In genomic region chr14:54479451-54479920, GRCm38 (mm10) we compare ENCODE assay signal across 8 mouse cellular contexts. TPM values are rescaled to one million over a fixed set of nuclear protein-coding genes. Genes with fewer than 3 reads are reported as not detected.
A peak's percentile ranks its signal among the peaks of the same experiment; 100 is the strongest.
DNase-seq lines count a peak whose midpoint lies in the region; ATAC-seq and TF ChIP-seq lines count a peak whose summit lies in the region.

No protein-coding gene starts in this region.

- H3K4me1 ChIP-seq in brown adipose tissue, adult 24 weeks (ENCODE audit: control insufficient read depth, insufficient read depth, insufficient read length, low read length): peaks cover 2% of the 10 kb centered on the region
- H3K4me1 ChIP-seq in hindbrain, embryonic 12.5 days: peaks cover 41% of the 10 kb centered on the region
- peaks cover 15% of the 10 kb centered on the region for H3K4me1 ChIP-seq in limb, embryonic 14.5 days (ENCODE audit: control insufficient read depth, insufficient read depth, low read length)

- no peaks in the 10 kb centered on the region for H3K9me3 ChIP-seq in hindbrain, embryonic 12.5 days (replicated peaks)
- H3K9me3 ChIP-seq in limb, embryonic 14.5 days (ENCODE audit: control insufficient read depth, low read length): no peaks in the 10 kb centered on the region

- H3K9ac ChIP-seq in hindbrain, embryonic 12.5 days: peak overlapping the region; percentile 46; the same call in 1 of the 2 replicates
- H3K9ac ChIP-seq in limb, embryonic 14.5 days (ENCODE audit: low read depth, low read length, severe bottlenecking): peak overlapping the region; percentile 58

- peaks cover 23% of the 10 kb centered on the region for H3K27me3 ChIP-seq in hindbrain, embryonic 12.5 days
- H3K27me3 ChIP-seq in limb, embryonic 14.5 days (ENCODE audit: control insufficient read depth, insufficient read depth, low read length): peaks cover 16% of the 10 kb centered on the region

- TF ChIP-seq CTCF in layer of hippocampus, adult 2 months (conservative IDR thresholded peaks at IDR 0.05): no peak

- under 1% methylated on average over 40 of the region's 40 CpGs for WGBS in hindbrain, embryonic 12.5 days
- 1% methylated on average over 40 of the region's 40 CpGs for WGBS in limb, embryonic 14.5 days

- ATAC-seq in hindbrain, embryonic 12.5 days (ENCODE audit: low FRiP score): no peak
- no peak for ATAC-seq in limb, embryonic 14.5 days (ENCODE audit: low FRiP score, low read depth)

- H3K36me3 ChIP-seq in hindbrain, embryonic 12.5 days: no peaks in the 10 kb centered on the region
- H3K36me3 ChIP-seq in limb, embryonic 14.5 days (ENCODE audit: control insufficient read depth, insufficient read depth, low read length): no peaks in the 10 kb centered on the region

- no peak for DNase-seq in layer of hippocampus, adult 2 months (ENCODE audit: low spot score in 2 of 2)
- DNase-seq in layer of hippocampus, adult 9-10 months (ENCODE audit: low spot score): no peak
- DNase-seq in limb, embryonic 14.5 days (ENCODE audit: low spot score): no peak
- DNase-seq in natural killer cell, adult 2 months (ENCODE audit: low spot score in 2 of 2): peak; percentile 70 to 75
- DNase-seq in right cerebral cortex, adult 2 months (ENCODE audit: low spot score in 2 of 2): no peak
- no peak for DNase-seq in right cerebral cortex, postnatal 36 days (ENCODE audit: low spot score in 2 of 2)

- peak overlapping the region; percentile 30; the same call in 1 of the 2 replicates for H3K4me3 ChIP-seq in layer of hippocampus, adult 2 months
- H3K4me3 ChIP-seq in brown adipose tissue, adult 24 weeks (ENCODE audit: insufficient read depth, low read depth, low read length): 0 out of 2 replicates have a peak overlapping the region, but pooled peaks have one; percentile 11
- H3K4me3 ChIP-seq in hindbrain, embryonic 12.5 days: peak overlapping the region; percentile 32
- peak overlapping the region; percentile 44 for H3K4me3 ChIP-seq in limb, embryonic 14.5 days (replicated peaks; ENCODE audit: low read length)

- TF ChIP-seq POLR2A in limb, embryonic 14.5 days (IDR thresholded peaks at IDR 0.05; ENCODE audit: borderline replicate concordance, extremely low read depth, insufficient read depth, insufficient read length): no peak

- peak overlapping the region; percentile 55 for H3K4me2 ChIP-seq in hindbrain, embryonic 12.5 days (replicated peaks)
- peak overlapping the region; percentile 77 for H3K4me2 ChIP-seq in limb, embryonic 14.5 days (replicated peaks; ENCODE audit: low read depth, low read length, severe bottlenecking)

- H3K27ac ChIP-seq in layer of hippocampus, adult 2 months: peak overlapping the region; percentile 56; the same call in 1 of the 2 replicates
- no peak overlapping the region for H3K27ac ChIP-seq in brown adipose tissue, adult 24 weeks (replicated peaks; ENCODE audit: low read depth, low read length)
- no peak overlapping the region for H3K27ac ChIP-seq in hindbrain, embryonic 12.5 days
- no peak overlapping the region for H3K27ac ChIP-seq in limb, embryonic 14.5 days (replicated peaks; ENCODE audit: low read depth, low read length)

RNA-seq across cellular contexts. Expression of gene Rem2, which starts 3.6 kb away (rescaled TPM):
- 10 to 100 TPM; 23.9 to 24.0 TPM for total RNA-seq in layer of hippocampus, adult 2 months (2021)
- polyA plus RNA-seq in brown adipose tissue, adult 24 weeks (2012; ENCODE audit: insufficient read depth, insufficient read length, missing spikeins): not detected in 2 replicates
- 39.3 and 46.1 TPM in 2 replicates for polyA plus RNA-seq in hindbrain, embryonic 12.5 days (2016; fragmentation: Nextera tagmentation; extraction: Ambion mirVana)
- 1.7 TPM in 2 replicates for polyA plus RNA-seq in limb, embryonic 14.5 days (2012; rRNA removed)
- 1.4 and 2.1 TPM in 2 replicates for polyA plus RNA-seq in limb, embryonic 14.5 days (2014; fragmentation: Nextera tagmentation; extraction: Ambion mirVana)

RNA-seq across cellular contexts. Expression of gene Lrp10, which starts 15.5 kb away (rescaled TPM):
- total RNA-seq in layer of hippocampus, adult 2 months (2021): 10 to 100 TPM; 28.5 to 30.3 TPM
- 36.5 and 53.8 TPM in 2 replicates for polyA plus RNA-seq in brown adipose tissue, adult 24 weeks (2012; ENCODE audit: insufficient read depth, insufficient read length, missing spikeins)
- polyA plus RNA-seq in hindbrain, embryonic 12.5 days (2016; fragmentation: Nextera tagmentation; extraction: Ambion mirVana): 34.7 and 36.0 TPM in 2 replicates
- 45.7 and 55.7 TPM in 2 replicates for polyA plus RNA-seq in limb, embryonic 14.5 days (2012; rRNA removed)
- polyA plus RNA-seq in limb, embryonic 14.5 days (2014; fragmentation: Nextera tagmentation; extraction: Ambion mirVana): 40.7 and 40.9 TPM in 2 replicates

RNA-seq across cellular contexts. Expression of gene Prmt5, which starts 37.8 kb away (rescaled TPM):
- 10 to 100 TPM; 47.3 to 53.6 TPM for total RNA-seq in layer of hippocampus, adult 2 months (2021)
- polyA plus RNA-seq in brown adipose tissue, adult 24 weeks (2012; ENCODE audit: insufficient read depth, insufficient read length, missing spikeins): 20.4 and 25.8 TPM in 2 replicates
- polyA plus RNA-seq in hindbrain, embryonic 12.5 days (2016; fragmentation: Nextera tagmentation; extraction: Ambion mirVana): 98.8 and 99.3 TPM in 2 replicates
- 72.7 and 77.0 TPM in 2 replicates for polyA plus RNA-seq in limb, embryonic 14.5 days (2012; rRNA removed)
- 68.5 and 74.3 TPM in 2 replicates for polyA plus RNA-seq in limb, embryonic 14.5 days (2014; fragmentation: Nextera tagmentation; extraction: Ambion mirVana)

RNA-seq across cellular contexts. Expression of gene Mmp14, which starts 48.1 kb away (rescaled TPM):
- total RNA-seq in layer of hippocampus, adult 2 months (2021): 10 to 100 TPM; 16.1 to 18.4 TPM
- 10.8 and 10.9 TPM in 2 replicates for polyA plus RNA-seq in brown adipose tissue, adult 24 weeks (2012; ENCODE audit: insufficient read depth, insufficient read length, missing spikeins)
- 113 and 117 TPM in 2 replicates for polyA plus RNA-seq in hindbrain, embryonic 12.5 days (2016; fragmentation: Nextera tagmentation; extraction: Ambion mirVana)
- 385 and 418 TPM in 2 replicates for polyA plus RNA-seq in limb, embryonic 14.5 days (2012; rRNA removed)
- polyA plus RNA-seq in limb, embryonic 14.5 days (2014; fragmentation: Nextera tagmentation; extraction: Ambion mirVana): 251 and 273 TPM in 2 replicates

RNA-seq across cellular contexts. Expression of gene Mrpl52, which starts 52.8 kb away (rescaled TPM):
- 100 to 1,000 TPM in 1 of 2 experiments, 10 to 100 TPM in 1; 99.8 to 101 TPM for total RNA-seq in layer of hippocampus, adult 2 months (2021)
- 145 and 148 TPM in 2 replicates for polyA plus RNA-seq in brown adipose tissue, adult 24 weeks (2012; ENCODE audit: insufficient read depth, insufficient read length, missing spikeins)
- polyA plus RNA-seq in hindbrain, embryonic 12.5 days (2016; fragmentation: Nextera tagmentation; extraction: Ambion mirVana): 239 and 255 TPM in 2 replicates
- 167 and 216 TPM in 2 replicates for polyA plus RNA-seq in limb, embryonic 14.5 days (2012; rRNA removed)
- 228 and 265 TPM in 2 replicates for polyA plus RNA-seq in limb, embryonic 14.5 days (2014; fragmentation: Nextera tagmentation; extraction: Ambion mirVana)

Comparison
In these comparisons a context has a peak if more than half of its experiments do, and no peak if none do; other contexts are left out.
1. DNase-seq: peak in natural killer cell, adult 2 months (2 of 2); none in layer of hippocampus, adult 2 months (0 of 2), layer of hippocampus, adult 9-10 months (single experiment), limb, embryonic 14.5 days (single experiment), right cerebral cortex, adult 2 months (0 of 2) and right cerebral cortex, postnatal 36 days (0 of 2).
2. RNA of gene Rem2, which starts 3.6 kb away (polyA plus RNA-seq): 39.3 to 46.1 TPM in hindbrain, embryonic 12.5 days; 1.4 to 2.1 TPM in limb, embryonic 14.5 days and not detected in brown adipose tissue, adult 24 weeks; every median in the first group is over 10 times any median in the second.
3. Peak in every context shown above with its lines, with median percentiles within 50 percentile points of each other: H3K4me3 ChIP-seq.